Mouse (Mus musculus) lung, adult 2 months (tissue): ENCODE data around the gene Tyms.

Experiments
- CTCF ChIP-seq: fragments of 200-500 bp; IDR thresholded peaks from 2 replicates; pipeline ENCODE4 v1.5.1; 2011; ENCODE audit warnings: mild to moderate bottlenecking, low read length, control low read depth; ENCODE audit not compliant: insufficient read depth
- POLR2A ChIP-seq: fragments of 200-500 bp; IDR thresholded peaks from 2 replicates; pipeline ENCODE4 v1.6.1; 2011; ENCODE audit warnings: low read depth, mild to moderate bottlenecking, control low read depth, low read length, borderline replicate concordance; ENCODE audit errors: extremely low read depth

DNA sequence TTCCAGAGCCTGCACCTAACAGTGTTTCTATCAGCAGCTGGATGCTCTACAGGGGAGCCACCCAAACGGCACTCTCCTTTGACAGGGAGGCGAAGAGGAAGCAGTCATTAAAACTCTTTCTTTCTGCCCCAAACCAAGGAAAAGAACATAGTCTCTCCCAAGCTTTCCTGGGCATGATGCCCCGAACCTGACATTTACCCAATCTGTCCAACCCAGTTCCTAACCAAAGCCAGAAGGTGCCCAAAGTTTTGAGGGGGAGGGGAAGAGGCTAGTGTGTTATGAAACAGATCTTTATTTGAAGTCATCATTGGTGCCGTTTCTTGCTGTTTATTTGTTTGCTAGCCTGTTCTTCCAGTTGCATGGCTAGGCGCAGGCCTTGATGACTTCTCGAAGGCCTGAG lies 22.3 kb upstream of the Tyms start:
- TF ChIP-seq POLR2A (no peak), CTCF (no peak)
